Mouse (Mus musculus) yolk sac, embryonic 10.5 days (tissue): ENCODE results near the gene Tmem209.

ENCODE experiments used
- DNase-seq: peaks from one replicate; pipeline ENCODE4 v3.0.0-alpha.2; 2017; ENCODE audit warnings: low spot score

Gene Tmem209

DNA sequence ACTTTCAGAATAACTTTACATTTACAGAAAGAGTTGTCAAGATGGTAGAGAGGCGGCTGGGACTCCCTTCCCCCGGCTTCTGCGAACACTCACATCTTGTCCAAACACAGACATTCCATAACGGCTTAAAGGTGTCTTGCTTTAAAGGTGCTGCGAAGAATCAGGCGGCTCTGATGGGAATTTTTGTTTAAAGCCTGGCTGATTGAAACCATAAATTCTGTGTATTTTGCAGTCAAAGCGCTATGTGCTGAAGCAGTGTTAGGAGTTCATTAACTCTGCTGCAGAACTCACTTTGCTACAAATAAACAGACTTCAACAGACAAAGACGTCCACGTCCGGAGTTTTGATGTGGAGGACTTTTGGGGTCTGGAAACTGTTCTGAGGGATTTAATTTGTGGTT is 28.7 kb upstream of the Tmem209 start:
- peak; percentile 72 for DNase-seq

DNA sequence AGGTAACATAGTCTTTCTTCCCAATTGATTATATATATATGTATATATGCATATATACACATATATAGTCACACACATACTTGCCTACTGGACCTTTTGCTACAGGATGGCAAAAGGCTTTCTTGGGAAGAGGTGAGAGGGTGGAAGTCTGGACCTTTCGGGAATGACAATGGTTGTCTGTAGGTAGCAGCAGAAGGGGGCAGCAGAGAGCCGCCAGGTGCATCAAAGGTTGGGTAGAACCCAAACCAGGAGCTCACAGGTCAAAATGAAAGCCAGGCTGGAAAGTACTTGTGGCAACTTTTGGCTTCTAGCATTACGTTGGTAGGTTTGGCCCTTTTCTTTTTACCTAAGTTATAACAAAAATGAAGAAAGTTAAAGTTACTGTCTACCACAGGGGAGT is 25.8 kb upstream of the Tmem209 start:
- no peak for DNase-seq

DNA sequence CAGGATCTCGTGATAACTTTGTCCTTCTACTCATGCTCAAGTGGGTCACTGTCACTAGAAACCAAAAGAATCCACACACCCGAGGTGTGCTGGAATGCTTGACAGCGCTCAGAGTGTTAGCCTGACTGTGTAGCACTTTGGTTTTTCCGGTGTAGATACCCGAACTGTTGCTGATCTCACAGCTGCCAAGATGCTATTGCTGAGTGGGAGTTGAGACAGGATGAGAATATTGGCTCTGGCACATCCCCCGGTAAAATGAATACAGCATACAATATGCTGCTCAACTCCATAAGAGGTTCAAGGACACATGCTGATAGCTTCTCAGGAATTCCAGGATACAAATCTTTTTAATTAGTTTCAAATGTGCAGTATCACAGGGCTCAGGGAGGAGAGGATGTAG is 19.2 kb upstream of the Tmem209 start:
- no peak for DNase-seq

DNA sequence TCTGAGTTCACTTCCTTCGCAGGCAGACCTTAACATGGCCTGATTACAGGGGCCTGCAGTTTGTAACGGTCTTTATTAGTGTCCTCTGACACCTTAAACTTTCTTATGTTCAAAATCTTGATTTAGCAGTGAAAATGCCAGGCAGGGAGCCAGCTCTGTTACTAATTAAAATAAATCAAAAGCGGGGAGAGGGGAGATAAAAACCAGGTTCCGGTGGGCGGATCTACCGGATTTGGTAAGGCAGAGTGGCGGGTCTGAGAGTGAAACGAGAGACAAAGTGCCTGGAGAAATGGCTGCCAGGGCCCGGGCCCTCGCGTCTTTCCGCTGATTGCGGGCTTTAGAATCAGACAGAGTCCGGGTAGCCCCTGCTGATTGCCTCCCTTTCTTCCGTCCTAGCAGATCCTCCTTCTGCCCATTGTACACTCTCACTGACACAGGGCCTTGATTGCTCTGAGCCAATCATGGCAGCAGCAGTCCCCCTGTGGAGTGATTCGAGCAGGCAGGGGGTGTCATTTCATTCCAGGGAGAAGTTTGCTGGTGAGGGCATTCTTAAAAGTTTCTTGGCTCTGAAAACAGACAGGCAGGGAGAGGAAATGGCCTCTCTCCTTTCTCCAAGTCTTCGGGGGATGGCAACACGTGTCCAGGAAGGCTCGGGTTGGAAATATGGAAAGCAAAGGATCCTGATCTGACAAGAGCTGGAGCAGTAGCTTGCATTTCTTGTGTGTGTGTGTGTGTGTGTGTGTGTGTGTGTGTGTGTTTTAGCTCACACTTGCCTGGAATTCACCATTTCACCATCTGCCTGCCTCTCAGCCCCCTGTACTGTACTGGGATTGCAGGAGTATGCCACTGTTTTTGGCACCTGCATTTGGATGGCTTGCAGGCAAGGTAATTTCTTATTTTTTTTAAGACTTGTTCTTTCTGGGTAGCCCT is 17.3 kb upstream of the Tmem209 start:
- peak; percentile 50 for DNase-seq

DNA sequence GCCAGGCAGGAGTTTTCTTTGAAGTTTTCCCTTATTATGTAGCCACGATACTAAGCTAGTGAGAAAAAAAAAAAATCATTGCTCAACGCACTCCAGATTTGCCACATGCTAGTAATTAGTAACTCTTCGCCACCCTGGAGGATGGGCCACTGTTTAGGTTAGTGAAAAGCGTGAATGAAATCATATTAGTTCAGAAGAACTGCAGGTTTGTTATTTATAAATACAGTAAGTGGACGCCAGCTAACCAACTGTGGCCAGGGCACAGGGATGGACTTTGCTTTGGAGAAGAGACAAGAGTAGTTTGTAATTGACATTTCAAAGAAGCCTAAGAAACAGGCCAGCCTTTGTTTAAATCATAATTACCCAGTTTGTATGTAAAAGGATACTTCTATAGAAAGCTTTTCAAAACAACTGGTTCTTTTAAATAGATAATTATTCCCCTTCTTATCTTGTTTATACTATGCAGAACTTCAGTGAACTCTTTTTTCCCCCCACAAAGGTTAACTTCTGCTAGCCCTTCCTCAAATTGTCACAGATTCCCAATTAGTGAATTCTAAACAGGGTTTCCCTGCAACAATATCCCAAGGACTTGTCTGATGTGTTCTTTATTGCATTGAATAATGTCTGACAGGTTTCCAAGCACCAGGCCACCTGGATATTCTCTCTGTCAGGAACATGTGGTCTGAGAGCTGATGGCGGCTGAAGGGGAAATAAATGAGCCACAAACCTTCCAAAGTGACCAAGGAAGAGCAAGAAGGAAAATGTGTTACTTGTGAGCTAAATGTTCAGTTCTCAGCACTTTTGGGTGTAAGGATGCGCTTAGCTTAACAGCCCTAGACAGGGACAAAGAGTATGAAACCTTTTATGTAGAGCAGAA is 16.1 kb upstream of the Tmem209 start:
- DNase-seq: no peak

DNA sequence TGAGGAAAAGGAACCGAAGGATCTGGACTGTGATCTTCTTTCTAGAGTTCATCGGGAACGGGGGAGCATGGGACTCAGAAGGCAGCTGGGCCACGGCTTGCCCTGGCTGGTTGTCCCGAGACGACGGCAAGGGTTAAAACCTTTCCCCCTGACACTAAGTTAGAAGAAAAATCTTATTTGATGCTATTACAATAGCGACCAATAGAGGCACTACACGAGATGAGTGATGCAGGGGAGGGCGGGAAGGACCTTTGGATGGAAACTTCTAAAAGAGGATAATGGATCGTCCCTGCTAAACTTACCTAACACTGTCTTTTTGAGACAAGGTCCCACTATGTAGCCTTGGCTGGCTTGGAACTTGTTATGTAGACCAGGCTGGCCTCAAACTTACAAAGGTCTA is 10.8 kb upstream of the Tmem209 start:
- no peak for DNase-seq

DNA sequence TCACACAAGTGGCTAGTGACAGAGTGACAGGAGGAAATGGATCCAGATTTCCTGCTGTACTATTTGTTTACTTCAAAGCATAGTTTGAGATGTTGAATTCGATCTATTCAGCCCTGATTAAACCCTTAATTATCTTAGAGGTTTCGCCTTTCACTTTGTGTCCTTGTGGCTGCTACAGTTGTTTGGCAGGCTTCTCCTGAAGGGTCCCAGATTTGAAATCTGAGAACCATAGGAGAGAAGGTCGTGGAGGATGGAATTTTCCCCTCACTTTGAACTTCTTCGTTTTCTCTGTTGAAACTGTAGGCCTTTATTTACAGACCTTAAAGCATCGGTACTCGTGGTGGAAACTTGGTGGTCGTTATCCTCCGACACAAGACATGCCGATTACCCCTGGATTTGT is 4.7 kb upstream of the Tmem209 start:
- DNase-seq: no peak

DNA sequence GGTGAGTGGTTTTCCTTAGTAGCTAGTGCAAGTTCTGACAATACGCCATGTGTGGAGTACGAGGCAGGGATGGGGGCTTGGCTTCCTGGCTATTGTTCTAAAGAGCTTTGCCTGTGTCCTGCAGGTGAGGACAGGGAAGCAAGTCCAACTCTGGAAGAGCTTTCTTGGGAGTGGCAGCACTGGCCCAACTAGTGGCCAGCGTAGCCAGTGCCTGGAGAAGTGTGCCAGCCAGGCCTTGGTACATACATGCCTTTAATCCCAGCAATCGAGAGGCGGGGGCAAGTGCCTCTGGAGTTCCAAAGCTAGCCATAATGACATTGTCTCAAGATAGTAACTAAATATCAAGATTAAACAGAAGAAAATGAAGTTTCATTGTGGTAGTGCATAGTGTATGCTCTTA is 708 bp upstream of the Tmem209 start:
- no peak for DNase-seq

DNA sequence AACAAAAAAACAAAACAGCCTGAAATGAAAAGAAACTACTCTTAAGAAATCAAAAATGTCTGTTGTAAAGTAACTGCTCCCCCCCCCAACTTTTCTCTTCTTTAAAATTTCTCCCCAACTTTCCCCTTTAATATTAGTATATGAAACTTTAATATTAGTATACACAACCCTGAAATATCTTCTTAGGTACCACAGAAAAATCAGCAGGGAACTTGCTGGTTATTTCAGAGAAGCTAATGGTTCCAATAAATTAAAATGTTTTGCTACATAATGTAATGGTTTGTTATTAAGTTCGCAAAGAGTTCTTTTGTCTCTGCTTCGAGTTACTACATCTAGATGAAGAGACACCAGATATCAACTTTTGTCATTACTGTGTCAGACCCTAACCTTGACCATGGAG is 759 bp downstream of the Tmem209 start:
- DNase-seq: no peak

DNA sequence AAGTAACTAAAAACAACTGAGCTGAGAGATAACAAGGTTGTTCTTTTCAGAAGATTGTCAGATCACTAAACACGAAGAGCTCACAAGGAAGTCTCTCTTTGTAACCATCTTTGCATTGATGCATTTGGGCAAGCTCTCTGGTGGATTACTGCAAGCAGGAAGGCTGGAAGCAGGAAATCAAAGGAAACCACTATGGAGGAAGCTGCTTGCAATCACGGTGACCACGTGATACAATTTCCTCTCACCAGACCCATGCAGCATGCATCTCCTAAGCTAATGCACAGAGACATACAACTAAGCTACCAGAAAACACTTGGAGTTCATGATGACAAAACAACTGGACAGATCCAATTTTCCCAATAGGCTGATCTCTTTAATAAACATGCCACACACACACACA is 10.5 kb downstream of the Tmem209 start:
- no peak for DNase-seq

DNA sequence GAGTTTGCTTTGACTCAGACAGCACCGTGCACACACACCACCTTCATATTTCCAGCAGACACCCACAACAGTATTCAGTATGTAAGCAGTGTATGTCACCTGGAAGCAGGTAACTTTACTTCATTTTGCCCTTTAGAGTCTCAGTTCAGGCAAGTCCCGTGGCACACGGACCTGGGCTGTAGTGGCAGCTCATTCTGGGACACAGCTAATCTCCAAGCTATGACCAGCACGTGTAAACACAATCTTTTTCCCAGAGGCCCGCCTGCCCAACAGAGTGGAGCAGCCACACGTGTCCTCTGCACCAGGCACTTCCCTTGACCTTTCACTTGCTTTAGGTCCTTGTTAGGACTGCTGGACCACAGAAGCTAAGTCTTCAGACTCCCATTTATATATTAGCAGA is 23.1 kb downstream of the Tmem209 start:
- DNase-seq: no peak

DNA sequence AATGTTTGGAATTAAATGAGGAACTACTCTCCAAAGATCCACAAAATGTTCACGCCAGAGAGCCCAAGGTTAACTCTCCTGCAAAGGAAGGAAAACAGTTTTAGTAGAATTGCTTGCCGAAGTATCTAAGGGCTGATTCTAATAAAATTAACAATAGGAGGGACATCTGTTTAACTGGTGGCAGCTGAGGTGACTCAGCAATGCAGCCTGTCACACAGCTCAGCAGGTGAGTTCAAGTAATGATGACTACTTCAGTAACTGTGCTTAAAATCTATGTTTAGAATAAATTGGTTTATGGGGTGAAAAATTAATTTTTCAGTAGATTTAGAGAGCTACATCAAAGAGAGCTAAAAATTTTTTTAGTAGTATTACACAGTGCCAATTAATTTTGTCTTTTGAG is 26.7 kb downstream of the Tmem209 start:
- no peak for DNase-seq

DNA sequence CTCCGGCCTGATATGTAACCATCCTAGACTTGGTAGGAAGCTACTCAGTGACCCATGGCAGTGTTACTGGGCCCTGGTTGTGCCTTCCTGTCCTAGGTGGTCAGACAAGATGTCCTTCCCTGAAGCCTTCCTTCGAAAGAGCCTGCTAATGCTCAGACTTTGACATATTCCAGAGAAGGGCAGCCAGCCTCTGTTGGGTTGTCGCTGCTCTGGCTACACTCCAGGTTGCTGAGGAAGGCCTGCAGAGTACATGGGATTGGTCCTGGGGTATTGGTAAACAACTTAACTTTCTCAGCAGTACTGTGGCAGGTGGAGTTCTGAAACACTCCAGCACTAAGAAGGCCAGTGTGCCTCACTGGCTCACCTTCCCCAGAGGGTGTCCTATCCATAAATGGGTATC is 30.2 kb downstream of the Tmem209 start:
- no peak for DNase-seq

DNA sequence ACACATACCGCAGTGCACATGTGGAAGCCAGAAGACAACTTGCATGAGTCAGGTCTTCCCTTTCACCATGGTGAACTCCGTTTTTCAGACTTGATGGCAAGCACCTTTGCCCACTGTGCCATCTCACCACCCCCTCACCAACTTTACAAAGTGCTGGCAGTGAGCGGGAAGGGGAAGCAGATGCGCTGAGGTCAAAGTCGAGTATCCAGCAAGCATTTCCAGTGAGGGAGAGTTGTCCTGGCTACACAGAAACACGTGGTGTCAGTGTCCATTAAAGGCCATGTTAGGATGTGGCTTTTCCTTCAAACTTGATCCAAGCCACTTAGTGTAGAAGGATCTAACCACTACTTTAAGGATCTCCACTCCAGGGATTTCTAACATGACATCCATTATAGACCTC is 31.8 kb downstream of the Tmem209 start:
- DNase-seq: peak; percentile 38

DNA sequence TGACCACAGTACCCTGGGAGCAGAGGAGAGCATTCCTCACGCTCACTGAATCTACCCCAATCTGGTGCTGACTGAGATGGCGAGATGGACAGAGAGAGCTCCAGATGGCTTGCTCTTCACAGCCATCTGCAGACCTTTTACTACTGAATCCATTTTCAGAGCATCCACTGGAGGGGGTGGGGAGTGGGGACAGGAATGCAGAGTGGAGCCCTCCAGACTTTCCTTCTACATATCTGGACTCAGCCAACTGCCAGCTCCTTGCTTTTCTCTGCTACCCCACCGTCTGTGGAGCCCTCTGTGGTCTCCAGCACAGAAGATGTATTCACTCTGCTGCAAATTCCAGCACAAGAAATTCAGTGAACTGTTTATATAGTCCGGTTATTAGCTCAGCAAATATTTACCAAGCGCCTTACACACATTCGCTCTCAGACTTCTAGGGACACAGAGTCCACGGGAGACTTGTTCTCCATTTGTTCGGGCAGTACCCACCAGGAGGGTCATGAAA is 32.3 kb downstream of the Tmem209 start:
- peak; percentile 54 for DNase-seq

DNA sequence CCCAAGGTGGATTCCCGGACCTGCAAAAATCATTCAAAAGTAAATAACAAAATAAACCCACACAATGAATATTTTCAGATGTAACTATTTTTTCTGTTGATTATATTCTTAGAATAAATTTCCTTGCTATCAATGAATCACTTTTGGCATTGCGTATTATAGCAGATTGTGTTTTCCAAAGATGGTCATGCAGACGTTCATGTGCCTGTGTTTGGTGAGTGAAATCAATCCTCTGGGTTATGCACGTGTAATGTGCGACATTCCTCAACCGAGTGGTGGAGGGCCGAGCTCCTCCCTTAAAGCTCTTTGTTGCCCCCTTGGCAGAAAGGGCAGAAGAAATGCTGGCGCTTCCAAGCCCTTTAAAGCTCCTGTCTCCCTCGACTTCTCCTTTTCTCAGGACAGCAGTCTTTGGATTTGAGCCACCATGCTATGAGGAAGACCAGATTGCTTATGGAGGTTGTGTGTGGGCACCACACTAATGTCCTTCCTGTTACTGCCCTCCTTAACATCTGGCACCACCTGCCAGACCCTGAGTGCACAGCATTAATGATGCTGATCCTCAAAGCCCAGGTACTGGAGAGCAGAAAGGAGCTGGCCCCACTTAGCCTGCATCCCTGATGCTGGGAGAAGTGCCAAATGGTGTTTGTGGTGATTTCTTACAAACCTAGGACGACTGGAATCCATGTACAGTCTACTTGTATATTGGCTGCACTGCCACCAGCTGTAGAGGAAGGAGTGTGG is 33.4 kb downstream of the Tmem209 start:
- no peak for DNase-seq

DNA sequence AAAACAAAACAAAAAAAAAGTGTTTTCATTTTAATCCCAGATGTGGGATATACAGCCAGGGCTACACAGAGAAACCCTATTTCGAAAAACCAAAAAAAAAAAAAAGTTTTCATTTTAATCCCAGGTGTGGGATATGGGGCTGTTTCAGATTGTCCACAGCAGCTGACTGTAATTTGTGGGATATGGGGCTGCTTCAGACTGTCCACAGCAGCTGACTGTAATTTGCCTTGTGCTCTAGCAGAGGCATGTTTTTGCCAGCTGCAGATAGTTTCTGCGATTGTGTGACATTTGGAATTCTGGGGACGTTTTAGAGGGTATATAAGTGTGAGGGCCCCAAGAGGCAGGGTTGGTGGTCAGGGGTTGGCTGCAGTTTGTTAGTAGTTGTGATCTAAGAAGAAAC is 37.9 kb downstream of the Tmem209 start:
- DNase-seq: no peak

DNA sequence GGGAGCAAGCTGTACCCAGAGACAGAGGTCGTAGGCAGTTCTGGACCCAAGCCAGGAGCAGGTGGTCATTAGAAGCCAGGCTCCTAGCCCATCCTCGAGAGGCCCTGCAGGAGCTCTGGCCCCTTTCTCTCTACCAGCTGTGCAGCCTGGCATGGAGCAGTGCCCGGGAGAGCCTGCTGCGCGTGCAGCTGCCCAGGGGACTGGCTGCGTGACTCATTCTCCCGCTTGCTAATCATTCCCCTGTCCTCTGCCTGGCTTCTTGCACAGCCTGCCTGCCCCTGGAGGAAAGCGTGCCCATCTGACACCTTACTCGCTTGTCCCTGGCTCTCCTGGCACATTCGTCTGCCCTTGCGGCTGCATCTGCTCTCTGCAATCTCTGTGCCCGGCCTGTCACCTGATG is 40.2 kb downstream of the Tmem209 start:
- DNase-seq: no peak

DNA sequence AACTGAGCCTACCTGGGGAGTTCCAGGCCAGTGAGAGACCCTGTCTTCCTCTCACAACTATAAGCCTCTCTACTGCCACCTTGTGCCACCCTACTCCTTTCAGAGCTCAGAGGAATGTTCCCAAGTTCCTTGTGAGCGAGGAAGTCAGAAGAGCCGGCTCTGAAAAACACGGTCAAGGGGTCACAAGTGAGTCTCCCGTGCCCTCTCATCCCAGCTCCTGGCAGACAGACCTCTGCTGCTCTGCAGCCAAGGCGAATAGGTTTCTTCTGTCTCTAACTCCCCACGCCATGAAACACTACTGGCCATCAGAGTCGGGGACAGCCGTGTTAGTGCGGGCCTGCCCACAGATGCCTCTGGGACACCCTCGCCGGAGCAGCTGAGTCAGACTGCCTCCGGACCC is 40.9 kb downstream of the Tmem209 start:
- no peak for DNase-seq

DNA sequence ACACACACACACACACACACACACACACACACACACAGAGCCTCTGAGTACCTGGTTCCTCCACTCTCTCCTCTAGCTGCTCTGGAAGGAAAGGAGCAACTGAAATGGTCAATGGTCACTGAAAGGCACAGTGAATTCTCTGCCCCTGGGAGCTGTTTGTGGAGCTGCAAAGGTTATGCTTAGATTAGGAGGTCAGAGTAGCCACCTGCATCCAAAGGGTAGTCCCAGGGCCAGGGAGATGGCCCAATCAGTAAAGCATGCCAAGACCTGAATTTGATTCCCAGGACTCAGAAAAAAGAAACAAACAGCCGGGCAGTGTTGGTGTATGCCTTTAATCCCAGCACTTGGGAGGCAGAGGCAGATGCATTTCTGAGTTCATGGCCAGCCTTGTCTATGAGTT is 41.5 kb downstream of the Tmem209 start:
- no peak for DNase-seq

DNA sequence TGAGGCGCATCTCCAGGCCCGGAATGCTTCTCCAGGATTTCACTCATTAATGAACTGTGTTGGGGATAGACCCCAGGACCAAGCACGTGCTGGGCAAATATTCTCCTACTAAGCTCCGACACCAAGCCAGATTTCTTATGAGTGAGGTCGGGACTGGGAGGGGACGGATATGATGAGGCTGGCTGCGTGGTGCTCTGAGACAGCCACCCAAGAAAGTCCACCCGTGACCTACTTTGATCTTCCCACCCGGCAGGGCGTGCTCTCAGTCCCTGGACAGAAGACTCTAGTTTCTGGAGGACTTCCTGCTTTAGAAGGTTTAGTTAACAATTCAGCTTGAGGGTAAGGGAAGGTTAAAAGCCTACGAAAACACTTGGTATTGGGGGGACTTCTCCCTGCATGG is 44.0 kb downstream of the Tmem209 start:
- no peak for DNase-seq

DNA sequence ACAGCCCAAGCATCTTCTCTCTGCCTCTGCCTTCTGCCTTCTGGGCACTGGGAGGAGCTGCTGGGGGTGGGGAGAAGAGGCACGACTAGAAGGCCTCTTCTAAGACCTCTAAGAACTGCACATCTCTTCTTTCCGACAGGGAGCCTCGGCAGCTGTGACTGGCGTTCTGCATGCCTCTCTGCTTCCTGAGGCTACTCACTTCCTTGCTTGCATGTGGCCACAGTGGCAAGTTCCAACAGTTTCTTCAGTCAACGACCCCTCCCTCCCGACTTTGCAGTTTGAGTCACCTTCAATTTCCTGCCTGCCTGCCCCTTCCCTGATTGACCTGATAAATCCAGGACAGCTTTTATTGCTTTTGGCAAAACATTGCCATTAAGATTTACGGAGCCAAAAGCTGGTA is 46.8 kb downstream of the Tmem209 start:
- peak; percentile 43 for DNase-seq
